Mouse (Mus musculus): ENCODE measurements around the gene Lonp1. TPM values are rescaled to one million over a fixed set of nuclear protein-coding genes. Genes with fewer than 3 reads are reported as not detected.
A peak's percentile ranks its signal among the peaks of the same experiment; 100 is the strongest.
"Not testable (repeated sequence)": the region's sequence is repeated elsewhere in the genome, so short reads cannot be mapped to it uniquely, and the experiment has no call there.

The Lonp1 gene
- 540 and 560 TPM in 2 replicates for total RNA-seq (2021)
- long read RNA-seq, transcript Lonp1-201 (18 exons, 2,951 nt) = major isoform, 1,248 of 1,465 reads
- long read RNA-seq, partial matches to known transcripts = 118 of 1,465 reads
- long read RNA-seq, other reads (novel, unspliced or antisense) = 99 of 1,465 reads

DNA sequence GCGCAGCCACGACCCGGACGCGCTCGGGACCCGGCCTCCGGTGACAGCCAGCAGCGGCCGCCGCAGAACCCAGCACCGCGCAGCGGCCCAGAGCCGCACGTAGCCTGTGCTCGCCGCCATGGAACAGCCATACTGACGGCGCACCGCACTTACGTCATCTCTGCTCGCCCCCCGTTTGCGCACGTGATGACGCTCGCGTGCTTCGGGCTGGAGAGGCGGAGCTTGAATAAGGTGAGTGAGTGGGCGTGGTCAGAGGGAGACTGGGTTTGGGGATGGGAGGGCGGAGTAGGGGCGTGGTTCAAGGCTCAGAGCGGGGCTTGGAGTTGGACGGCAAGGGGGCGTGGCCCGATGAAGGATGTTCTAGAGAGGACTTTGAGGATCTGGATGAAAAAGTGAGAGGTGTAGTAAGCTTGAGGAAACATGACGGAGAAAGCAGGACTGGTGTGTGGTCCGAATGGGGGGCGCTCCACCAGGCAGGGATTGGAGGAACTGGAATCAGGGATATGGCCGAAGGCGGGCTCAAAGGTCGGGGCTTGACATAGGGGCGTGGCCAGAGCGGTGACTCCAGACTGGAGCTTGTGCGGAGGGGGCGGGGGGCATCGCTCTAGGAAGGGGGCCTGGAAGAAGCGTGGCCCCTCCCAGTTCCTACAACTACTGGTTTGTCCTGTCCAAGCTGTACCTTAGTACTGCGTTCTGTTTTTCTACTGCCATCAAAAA lies at the start of gene Lonp1:
Gene Lonp1 (minus strand): TSS at position 134 of the 717 bp plus-strand sequence.
- DNase-seq = peak; percentile 96

GRCm38 (mm10) chr17:56673647-56674416 lies 47.1 kb upstream of the Lonp1 start:
- peak; percentile 32 for DNase-seq

DNA sequence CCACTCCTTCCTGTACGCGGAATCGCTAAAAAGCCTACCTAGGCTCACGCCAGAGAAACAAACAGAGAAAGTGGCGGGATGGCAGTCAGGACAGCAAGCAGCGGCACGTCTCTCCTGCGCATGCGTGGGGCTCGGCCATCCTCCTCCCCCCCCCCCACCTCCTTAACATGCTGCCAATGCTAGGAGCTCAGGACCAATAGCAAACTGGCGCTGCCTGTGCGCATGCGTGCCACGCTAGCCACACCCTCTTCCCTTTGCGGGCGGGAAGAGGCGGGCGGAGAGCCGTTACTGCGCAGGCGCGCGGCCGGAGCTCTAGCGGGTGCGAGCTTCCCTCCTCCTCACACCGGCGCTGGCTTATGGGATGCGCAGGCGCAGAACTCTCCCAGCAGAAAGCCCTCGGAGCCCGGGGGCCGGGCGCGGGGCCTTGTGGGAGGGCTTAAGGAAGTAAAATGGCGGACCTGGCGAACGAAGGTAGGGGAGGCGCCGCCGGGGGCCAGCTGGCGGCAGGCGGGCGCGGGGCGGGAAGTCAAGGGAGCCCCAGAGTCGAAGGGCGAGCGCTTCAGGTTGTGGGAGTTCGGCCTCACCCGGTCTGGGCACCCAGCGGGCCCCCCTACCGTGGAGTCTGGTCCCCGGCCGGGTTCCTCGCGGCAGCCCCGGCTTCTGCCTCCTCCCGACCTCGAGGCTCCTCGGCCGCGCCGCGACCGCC lies 46.4 kb upstream of the Lonp1 start, which contains the start of gene Ranbp3:
Gene Ranbp3 (plus strand): TSS at position 354 of the 706 bp plus-strand sequence.
- peak; percentile 100 for DNase-seq

DNA sequence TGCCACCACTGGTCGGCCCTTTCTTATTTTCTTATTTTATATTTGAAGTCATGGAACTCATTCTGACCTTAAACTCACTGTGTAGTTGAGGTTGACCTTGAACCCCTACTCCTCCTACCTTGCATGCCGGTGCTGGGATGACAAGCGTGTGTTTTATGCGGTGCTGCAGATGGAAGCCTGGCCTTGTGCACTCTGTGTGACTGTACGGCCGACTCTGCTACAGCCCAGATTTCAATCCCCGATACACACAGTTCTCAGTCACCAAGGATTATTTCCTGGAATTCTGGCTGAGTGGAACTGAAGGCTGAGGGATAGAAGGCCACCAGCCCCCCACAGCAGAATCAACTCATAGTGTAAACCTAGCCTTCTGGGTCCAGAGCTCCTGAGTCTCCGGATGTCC lies 43.1 kb upstream of the Lonp1 start:
- no peak for DNase-seq

DNA sequence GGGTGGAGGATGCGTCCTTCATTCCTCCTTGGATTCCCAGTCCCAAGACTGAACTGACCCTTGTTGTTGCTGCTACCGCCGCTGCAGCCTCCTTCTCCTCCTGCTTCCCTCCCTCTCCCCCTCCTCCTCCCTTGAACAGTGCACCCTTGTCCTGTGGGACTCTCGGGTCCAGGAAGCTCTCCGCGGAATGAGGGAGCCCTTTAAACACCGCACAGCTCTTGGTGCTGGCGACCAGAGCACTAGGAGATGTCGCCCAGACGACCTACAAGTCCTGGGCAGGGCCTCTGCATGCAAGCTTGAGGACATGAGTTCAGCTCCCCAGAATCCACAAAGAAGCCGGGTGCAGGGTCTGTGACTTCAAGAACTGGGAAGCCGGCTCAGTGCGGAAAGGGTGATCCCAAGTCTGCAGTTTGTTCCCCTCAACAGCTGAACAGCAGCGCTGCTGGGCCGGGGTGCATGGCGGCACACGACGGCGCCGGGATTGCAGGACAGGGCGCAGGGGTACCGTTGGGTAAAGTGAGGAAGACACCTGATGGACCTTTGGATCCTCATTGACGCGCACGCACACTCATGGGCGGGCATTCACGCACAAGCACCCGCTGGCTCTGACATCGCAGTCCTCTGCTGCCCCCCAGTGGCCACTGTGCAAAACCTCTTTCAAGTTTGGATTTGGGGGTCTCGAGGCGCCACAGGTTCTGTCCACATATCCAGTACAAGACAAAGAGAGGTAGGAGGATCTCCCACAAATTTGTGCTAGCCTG lies 41.9 kb upstream of the Lonp1 start:
- DNase-seq = peak; percentile 91

DNA sequence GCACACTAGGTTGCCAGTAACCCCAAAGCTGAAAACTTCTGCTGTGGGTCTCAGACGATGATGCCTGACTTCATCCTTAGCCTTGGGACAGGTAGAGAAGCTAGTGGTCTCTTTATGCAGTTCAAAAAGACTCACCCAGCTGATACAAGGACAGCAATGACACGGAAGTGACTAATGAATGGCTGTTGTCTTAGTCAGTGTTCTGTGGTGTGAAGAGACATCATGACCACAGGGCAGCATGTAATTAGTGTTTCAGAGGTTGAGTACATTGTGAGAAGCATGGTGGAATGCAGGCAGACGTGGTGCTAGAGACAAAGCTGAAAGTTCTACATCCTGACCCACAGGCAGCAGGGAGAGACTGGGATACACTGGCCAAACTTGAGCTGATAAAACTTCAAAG lies 40.9 kb upstream of the Lonp1 start:
- DNase-seq = no peak

DNA sequence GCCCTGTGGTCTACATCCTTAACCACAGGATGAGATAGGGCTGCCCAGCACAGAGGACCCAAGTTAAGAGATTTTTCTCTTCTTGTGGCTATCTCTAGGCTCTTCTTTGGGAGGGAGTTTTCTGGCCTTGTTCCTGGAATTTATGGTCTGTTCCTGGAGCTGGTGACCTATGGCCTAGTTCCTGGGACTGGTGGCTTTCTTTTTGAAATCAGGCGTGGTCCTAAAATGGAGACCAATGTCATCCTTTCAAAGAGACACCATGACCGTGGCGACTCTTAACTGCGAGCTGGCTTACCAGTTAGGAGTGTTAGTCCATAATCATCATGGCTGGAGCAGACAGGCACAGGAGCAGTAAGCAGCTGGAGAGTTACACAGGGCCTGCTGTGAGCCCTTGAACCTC lies 39.7 kb upstream of the Lonp1 start:
- DNase-seq = no peak

DNA sequence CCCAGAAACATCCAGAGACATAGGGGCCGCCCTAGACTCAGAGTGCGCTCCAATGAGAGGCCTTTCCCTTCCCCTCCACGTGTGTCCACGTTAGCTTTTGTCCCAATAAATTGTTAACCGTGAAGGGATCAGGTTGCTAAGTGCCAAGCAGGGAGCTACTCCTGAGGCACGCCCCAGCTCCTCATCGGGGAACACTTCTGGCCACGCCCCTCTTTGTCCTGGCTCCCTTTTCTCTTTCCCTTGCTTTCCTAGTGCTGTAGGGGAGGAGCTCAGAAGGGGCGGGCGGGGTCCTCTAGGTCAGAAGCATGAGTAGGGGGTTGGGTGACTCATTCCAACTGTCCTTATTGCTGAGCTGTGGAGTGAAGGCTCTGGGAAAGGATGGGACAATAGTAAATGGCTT lies 37.6 kb upstream of the Lonp1 start:
- no peak for DNase-seq

DNA sequence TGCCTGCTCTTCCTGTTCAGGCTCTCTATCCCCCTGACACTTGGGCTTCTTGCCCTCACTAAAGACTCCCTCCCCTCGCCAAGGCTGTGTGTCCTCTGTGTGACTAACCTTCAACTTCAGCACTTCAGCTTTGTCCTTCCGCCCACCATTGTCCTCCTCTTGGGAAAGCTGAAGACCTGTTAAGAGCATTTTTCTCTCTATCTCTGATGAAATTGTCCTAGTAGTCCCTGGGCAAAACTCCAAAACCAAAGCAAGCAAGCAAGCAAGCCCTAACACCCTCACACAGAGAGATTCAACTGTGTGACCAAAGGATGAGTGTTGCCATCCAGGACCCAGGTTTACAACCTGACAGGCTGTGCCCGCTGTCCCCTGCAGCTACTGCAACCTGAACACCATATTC lies 37.0 kb upstream of the Lonp1 start:
- DNase-seq = no peak

DNA sequence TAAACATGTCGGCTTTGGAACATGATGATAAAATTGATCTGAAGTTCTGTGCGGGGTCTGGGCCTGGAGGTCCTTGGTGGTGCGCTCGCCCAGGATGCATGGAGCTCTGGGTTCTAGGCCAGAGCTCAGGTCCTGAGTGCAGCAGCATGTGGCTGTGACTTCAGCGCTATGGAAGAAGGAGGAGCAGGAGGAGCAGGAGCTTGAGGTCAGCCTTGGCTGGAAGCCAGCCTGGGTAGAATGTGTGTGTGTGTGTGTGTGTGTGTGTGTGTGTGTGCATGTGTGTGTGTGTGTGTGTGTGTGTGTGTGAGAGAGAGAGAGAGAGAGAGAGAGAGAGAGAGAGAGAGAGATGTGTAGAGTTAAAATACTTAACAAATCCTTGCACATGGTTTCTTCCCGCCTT lies 29.5 kb upstream of the Lonp1 start:
- DNase-seq = no peak

DNA sequence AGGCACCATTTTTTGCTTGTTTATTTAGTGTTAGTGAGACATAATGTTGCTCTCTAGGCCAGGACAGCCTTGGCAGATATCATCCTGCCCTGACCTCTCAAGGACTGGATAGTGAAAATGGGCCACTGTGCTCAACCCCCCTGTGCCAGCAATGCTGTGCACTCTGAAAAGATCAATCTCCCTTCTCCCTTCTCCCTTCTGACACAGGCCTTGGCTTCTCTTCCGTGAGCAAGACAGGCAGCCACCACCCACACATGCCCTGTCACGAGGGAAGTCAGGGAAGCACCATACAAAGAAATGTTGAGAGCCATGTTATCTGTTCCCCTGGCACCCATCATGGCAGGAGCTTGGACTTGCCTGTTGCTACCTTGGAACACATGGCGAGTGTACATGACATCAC lies 28.6 kb upstream of the Lonp1 start:
- peak; percentile 18 for DNase-seq

- no peak for DNase-seq
Measured at GRCm38 (mm10) chr17:56654771-56655170, 28.1 kb upstream of the Lonp1 start.

- no peak for DNase-seq
Measured at GRCm38 (mm10) chr17:56651801-56652200, 25.1 kb upstream of the Lonp1 start.

DNA sequence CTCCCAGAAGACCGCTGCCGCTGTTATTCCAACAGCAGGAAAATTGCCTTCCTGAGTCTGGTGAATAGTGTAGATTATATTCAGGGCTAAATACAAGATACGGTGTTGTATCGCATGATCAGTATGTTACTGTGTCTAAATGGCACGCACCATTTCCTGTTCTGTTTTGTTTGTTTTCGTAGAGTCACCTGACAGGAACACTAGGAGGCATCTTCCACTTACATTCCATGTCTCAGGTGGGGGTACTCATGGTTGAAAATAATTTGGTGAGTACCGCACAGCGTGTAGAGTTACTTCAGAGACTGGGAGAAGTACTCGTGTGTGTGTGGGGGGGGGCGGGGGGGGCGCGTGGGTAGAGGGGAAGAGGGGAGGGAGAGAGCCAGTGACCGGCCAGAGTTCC lies 20.9 kb upstream of the Lonp1 start:
- DNase-seq = no peak

GRCm38 (mm10) chr17:56643237-56643636 lies 16.6 kb upstream of the Lonp1 start:
- no peak for DNase-seq

DNA sequence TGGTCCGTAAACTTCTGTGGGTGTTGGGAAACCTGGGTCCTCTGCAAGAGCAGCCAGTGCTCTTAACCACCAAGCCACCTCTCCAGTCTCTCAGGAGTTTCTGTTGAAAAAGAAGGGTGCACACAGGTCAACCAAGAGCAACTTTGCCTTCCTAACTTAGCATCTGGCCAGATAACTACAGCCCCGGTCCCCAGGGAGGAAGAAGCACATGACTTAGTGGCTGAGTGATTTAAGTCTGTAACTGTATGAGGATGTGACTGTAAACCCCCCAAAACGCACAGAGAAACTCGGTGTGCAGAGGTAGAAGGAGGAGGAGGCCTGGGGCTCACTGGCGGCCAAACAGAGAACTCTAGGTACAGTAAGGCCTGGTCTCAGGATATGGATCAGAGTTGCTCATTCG lies 7.3 kb upstream of the Lonp1 start:
- no peak for DNase-seq

DNA sequence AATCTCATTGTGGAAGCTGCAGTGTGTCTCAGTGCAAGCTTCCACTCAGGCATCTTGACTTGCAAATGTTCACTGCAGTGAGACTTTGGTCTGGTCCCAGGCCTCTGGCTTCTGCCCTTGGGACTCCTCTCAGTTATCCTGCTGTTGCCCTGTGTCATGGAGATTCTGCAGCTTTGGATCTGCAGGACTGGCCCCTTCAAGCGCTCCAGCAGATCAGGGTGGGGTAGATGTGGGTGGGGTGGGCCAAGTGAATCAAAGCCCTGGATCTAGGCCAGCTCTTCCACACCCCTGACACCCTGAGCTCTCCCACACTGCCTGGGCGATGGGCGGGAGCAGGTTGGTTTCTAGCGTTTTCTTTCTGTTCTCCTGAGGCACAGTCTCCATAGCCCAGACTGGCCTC lies 5.1 kb upstream of the Lonp1 start:
- DNase-seq = no peak

DNA sequence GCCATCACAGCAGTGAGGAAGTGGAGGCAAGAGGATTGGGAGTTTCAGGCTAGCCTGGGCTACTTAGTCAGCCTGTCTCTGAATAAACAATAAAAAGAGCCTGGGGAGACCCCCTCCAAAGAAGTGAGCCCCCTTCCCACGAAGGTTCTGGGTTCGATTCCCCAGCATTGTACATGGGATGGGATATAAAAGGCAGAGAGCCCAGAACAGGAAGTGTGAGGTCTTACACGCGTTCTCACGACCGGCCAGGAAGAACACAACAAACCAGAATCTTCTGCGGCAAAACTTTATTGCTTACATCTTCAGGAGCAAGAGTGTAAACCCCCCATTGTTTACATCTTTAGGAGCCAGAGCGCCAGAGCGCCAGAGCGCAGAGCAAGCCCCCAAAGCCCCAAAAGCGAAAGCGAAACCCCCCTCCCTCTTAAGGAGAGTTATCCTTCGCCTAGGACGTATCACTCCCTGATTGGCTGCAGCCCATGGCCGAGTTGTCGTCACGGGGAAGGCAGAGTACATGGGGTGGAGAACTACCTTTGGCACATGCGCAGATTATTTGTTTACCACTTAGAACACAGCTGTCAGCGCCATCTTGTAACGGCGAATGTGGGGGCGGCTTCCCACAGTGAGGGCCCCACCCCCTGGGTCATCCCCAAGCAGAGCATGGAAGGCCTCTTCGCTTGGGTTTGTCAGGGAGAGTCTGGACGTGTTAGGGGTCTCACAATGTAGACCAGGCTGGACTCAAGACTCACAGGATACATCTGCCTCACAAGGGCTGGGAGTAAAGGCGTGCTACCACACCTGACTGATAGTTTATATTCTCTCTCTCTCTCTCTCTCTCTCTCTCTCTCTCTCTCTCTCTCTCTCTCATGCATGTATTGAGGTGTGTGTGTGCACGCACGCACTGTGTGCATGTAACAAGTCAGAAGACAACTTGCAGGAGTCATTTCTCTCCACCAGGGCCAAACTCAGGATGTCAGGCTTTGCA lies 3.4 kb upstream of the Lonp1 start:
- not testable (repeated sequence) for DNase-seq

- no peak for DNase-seq
Measured at GRCm38 (mm10) chr17:56627530-56628277, 1.0 kb upstream of the Lonp1 start, which contains the start of gene Catsperd. Gene Catsperd (plus strand): TSS chr17:56628143.

- DNase-seq = no peak
Measured at GRCm38 (mm10) chr17:56626260-56626659, 427 bp downstream of the Lonp1 start.

Data from adrenal gland, postnatal 25 days (tissue).